Mouse (Mus musculus) brown adipose tissue, adult 24 weeks (tissue): Measurements from ENCODE around the gene Tbl3. TPM values are rescaled to one million over a fixed set of nuclear protein-coding genes. Genes with fewer than 3 reads are reported as not detected.
"Not testable (repeated sequence)": the region's sequence is repeated elsewhere in the genome, so short reads cannot be mapped to it uniquely, and the experiment has no call there.

Experiments used
- H3K27ac ChIP-seq: fragments of 200-500 bp; replicated peaks from 2 replicates; pipeline ENCODE4 v1.5.1; 2012; ENCODE audit warnings: low read depth, mild to moderate bottlenecking, low read length
- H3K4me1 ChIP-seq: fragments of 200-500 bp; 2 replicates; pipeline ENCODE4 v1.6.1; 2012; ENCODE audit warnings: low read length, mixed read lengths; ENCODE audit not compliant: control insufficient read depth, insufficient read depth, insufficient read length
- H3K4me3 ChIP-seq: fragments of 200-500 bp; 2 replicates; pipeline ENCODE4 v1.5.1; 2012; ENCODE audit warnings: low read depth, mild to moderate bottlenecking, low read length, moderate library complexity; ENCODE audit not compliant: insufficient read depth
- polyA plus RNA-seq: library from polyadenylated mRNA; stranded (reverse); fragments of >200 nt; gene quantifications from 2 replicates; pipeline ENCODE4 v1.2.4, GENCODE M21; 2012; ENCODE audit not compliant: missing spikeins, insufficient read depth, insufficient read length

Gene Tbl3
- polyA plus RNA-seq, 1 experiment, result 19.9 TPM

- no peak overlapping the region for H3K27ac ChIP-seq
These were observed 27.1 kb upstream of the Tbl3 start for GRCm38 (mm10) chr17:24734513-24734912.

GRCm38 (mm10) chr17:24733434-24734050 lies 26.1 kb upstream of the Tbl3 start:
- Histone ChIP-seq H3K27ac (no peak overlapping the region), H3K4me1 (peaks cover 10% of the 10 kb centered on the region), H3K4me3 (no peak overlapping the region)

More at GRCm38 (mm10) chr17:24734513-24734912, 27.1 kb upstream of the Tbl3 start:
- peaks cover 10% of the 10 kb centered on the region for H3K4me1 ChIP-seq
- no peak overlapping the region for H3K4me3 ChIP-seq

DNA sequence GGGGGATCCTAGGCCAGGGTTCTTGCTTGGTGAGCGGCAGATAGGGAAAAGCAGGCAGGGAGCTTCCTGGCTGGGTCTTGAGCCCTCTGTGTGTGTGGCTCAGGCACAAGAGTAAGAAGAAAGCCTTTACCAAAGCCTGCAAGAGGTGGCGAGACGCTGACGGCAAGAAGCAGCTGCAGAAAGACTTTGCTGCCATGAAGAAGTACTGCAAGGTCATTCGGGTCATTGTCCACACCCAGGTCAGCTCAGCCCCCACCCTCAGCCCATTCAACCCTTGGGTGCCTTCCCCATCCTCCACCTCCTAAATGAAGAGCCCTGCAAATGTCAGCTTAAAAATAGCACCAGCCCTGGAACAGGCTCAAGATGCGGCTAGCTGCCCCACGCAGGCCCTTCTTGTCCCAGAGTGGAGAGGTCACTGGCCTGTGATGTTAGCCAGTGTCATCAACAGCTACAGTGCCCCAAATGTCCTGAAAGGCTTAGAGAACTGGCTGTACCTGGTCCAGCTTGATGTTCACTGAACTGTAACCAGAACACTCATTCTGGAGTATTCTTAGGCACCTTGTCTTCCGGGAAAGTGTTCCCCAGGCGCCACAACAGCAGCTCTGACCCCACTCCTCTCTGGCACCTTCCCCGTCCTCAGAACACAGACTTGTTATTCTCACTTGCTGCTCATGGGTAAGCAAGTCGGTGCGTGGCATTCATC lies 24.9 kb upstream of the Tbl3 start:
- Histone ChIP-seq H3K4me1 (peaks cover 4% of the 10 kb centered on the region), H3K4me3 (no peak overlapping the region), H3K27ac (no peak overlapping the region)

- Histone ChIP-seq H3K4me1 (no peaks in the 10 kb centered on the region), H3K27ac (no peak overlapping the region), H3K4me3 (no peak overlapping the region)
These were observed 23.3 kb upstream of the Tbl3 start for GRCm38 (mm10) chr17:24730787-24731186.

- Histone ChIP-seq H3K4me1 (no peaks in the 10 kb centered on the region), H3K27ac (no peak overlapping the region), H3K4me3 (no peak overlapping the region)
These were observed 21.6 kb upstream of the Tbl3 start for GRCm38 (mm10) chr17:24729067-24729466.

DNA sequence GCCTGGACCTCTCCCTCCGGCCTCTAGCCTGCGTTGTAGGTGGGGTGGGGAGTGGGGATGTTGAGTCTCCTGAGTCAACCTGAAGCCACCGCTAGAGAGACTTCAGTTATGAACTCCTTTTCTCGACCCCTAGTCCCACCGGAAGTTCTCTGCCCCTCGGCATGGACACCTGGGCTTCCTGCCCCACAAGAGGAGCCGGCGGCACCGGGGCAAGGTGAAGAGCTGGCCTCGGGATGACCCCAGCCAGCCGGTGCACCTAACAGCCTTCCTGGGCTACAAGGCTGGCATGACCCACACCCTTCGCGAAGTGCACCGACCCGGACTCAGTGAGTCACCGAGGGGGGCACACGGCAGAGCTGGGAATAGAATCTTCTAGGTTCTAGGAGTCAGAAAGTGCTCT lies 20.7 kb upstream of the Tbl3 start:
- no peak overlapping the region for H3K27ac ChIP-seq
- peak overlapping the region; percentile 1; the same call in 1 of the 2 replicates for H3K4me3 ChIP-seq
- no peaks in the 10 kb centered on the region for H3K4me1 ChIP-seq

DNA sequence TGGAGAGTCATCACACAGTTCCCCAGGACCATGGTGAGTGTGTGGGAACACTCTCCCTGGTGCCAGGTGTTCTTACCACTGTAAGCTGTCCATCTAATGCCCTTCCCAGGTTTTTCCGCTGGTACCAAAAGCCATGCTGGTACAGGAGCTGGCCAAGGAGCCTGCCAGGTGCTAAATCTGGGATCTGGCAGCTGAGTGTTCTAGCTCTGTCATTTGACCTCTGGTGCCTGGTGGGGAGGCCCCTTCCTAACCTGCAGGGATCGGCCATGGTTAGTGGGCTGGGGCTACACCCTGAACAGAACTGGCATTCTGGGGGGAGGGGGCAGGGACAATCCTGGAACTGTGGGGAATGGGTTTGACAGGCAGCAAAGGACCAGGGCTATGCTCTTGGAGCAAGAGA lies 20.2 kb upstream of the Tbl3 start, which contains the start of gene Rpl3l:
Gene Rpl3l (plus strand): TSS at position 203 of the 400 bp plus-strand sequence.
- H3K27ac ChIP-seq, result no peak within 1 kb of the TSS
- H3K4me1 ChIP-seq, result no peaks in the 10 kb centered on the region
- H3K4me3 ChIP-seq, result peak within 1 kb of the TSS; percentile 1; the same call in 1 of the 2 replicates

DNA sequence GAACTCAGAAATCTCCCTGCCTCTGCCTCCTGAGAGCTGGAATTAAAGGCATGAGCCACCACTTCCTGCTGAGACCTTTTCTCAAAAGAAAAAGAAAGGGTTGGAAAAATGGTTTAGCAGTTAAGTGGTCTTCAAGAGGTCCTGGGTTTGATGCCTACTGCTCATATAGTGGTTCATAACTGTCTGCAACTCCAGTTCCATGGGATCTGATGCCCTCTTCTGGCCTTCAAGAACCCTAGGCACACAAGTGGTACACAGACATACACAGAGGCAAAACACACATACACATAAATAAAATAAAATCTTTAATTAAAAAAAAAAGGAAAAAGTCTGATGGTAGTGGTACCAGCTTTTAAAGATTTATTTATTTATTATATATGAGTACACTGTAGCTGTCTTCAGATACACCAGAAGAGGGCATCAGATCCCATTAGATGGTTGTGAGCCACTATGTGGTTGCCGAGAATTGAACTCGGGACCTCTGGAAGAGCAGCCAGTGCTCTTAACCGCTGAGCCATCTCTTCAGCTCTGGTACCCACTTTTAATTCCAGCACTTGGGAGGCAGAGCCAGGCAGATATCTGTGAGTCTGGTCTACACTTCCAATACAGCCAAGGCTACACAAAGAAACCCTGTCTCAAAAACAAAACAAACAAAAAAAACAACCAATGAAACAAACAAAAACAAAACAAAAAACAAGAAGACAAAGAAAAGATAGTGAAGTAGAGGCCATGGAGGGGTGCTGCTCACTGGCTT lies 18.4 kb upstream of the Tbl3 start:
- Histone ChIP-seq H3K27ac (no peak overlapping the region), H3K4me3 (no peak overlapping the region), H3K4me1 (no peaks in the 10 kb centered on the region)

GRCm38 (mm10) chr17:24724184-24724583 lies 16.7 kb upstream of the Tbl3 start, which contains the start of gene Ndufb10:
TSS of gene Ndufb10 (minus strand) at chr17:24724478.
- H3K27ac ChIP-seq, result peak within 1 kb of the TSS; percentile 96
- no peaks in the 10 kb centered on the region for H3K4me1 ChIP-seq
- H3K4me3 ChIP-seq, result peak within 1 kb of the TSS; percentile 87

- peak overlapping the region; percentile 87 for H3K4me3 ChIP-seq
- H3K4me1 ChIP-seq, result no peaks in the 10 kb centered on the region
- H3K27ac ChIP-seq, result peak overlapping the region; percentile 96
These were observed 16.4 kb upstream of the Tbl3 start for GRCm38 (mm10) chr17:24723881-24724180.

DNA sequence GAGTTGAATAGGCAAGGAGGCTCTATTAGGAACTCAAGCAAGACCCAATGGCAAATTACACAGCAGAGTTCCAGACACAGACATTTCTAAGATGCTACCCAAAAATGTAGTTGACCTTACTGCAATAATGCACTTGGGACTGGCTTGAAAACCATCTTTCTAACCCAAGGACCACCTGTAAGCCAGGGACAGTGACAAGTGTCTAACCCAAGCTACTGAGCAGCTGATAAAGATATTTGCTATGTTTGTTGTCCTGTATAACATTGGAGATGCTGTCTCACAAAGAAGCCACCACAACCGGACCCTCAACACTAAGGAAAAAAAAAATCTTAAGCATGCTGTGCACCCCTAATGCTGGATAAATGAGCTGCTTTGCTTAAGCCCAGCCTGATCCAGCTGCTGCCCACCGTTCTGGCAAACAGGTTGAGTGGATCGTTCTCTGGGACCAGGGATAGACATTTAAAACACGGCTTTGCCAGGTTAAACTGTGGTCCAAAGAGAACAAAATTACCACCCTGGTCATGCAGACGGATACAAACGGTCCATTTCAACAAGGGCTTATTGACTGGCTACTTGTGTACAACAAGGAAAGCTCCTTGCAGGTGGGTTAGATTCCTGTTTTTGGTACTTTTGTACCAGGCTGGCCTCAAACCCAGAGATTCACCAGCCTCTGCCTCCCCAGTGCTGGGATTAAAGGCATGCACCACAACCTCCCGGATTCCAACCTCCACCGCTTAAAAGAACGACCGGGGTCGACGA lies 15.8 kb upstream of the Tbl3 start:
- peak overlapping the region; percentile 96 for H3K27ac ChIP-seq
- 0 out of 2 replicates have a peak, but pooled peaks cover 2% of the 10 kb centered on the region for H3K4me1 ChIP-seq
- peak overlapping the region; percentile 87 for H3K4me3 ChIP-seq

- H3K4me3 ChIP-seq, result peak overlapping the region; percentile 19
- 0 out of 2 replicates have a peak, but pooled peaks cover 2% of the 10 kb centered on the region for H3K4me1 ChIP-seq
- no peak overlapping the region for H3K27ac ChIP-seq
These were observed 14.9 kb upstream of the Tbl3 start for GRCm38 (mm10) chr17:24722220-24722924.

GRCm38 (mm10) chr17:24721383-24721955 lies 14.0 kb upstream of the Tbl3 start:
- peak overlapping the region; percentile 17 for H3K4me3 ChIP-seq
- H3K4me1 ChIP-seq, H3K27ac ChIP-seq: not testable (repeated sequence)

DNA sequence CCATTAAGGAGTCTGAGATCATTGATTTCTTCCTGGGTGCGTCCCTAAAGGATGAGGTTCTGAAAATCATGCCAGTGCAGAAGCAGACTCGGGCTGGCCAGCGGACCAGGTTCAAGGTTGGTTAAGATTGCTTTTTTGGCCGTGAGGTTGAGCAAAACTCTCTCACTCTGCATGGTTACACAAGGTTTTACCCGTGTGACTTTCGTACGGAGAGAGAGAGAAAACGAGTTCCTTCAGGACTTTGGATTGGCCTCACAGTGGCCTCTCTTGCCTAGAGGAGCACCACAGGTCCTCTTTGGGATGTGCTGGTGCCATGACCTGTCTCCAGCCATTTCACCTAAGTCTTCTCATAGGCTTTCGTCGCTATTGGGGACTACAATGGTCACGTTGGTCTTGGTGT lies 13.2 kb upstream of the Tbl3 start:
- not testable (repeated sequence) for H3K4me1 ChIP-seq
- Histone ChIP-seq H3K4me3 (peak overlapping the region; percentile 65), H3K27ac (peak overlapping the region; percentile 30; the same call in 1 of the 2 replicates)
